ENCODE assay signal across 8 mouse cellular contexts in genomic region chr2:34638955-34639650, GRCm38 (mm10).
DNase-seq lines count a peak whose midpoint lies in the region; ATAC-seq and TF ChIP-seq lines count a peak whose summit lies in the region.

No protein-coding gene starts in this region.

- H3K9me3 ChIP-seq in lung, embryonic 14.5 days (ENCODE audit: low read depth, low read length), result no peaks in the 10 kb centered on the region

- H3K4me2 ChIP-seq in lung, embryonic 14.5 days, result peak overlapping the region; percentile 92

- peak; percentile 84 for DNase-seq in ES-CJ7 (ENCODE audit: low read depth, low spot score)
- DNase-seq in cerebellum, adult 11 months, result peak; percentile 77
- peak; percentile 85 for DNase-seq in forelimb bud, embryonic 11.5 days (ENCODE audit: low read depth, low spot score)
- DNase-seq in layer of hippocampus, adult 8-10 months (ENCODE audit: low spot score in 2 of 2), result peak; percentile 61 to 83
- DNase-seq in lung, embryonic 14.5 days, result peak; percentile 95
- peak; percentile 60 to 69 for DNase-seq in thymus, adult 18-20 months

- peak overlapping the region; percentile 56 for H3K9ac ChIP-seq in lung, embryonic 14.5 days

- no peak for TF ChIP-seq POLR2A in olfactory bulb, adult 2 months (IDR thresholded peaks at IDR 0.05; ENCODE audit: insufficient read depth, low read depth, low read length)

- 18% methylated on average over 37 of the region's 37 CpGs for WGBS in lung, embryonic 14.5 days
- WGBS in olfactory bulb, adult 2 months, result 12% methylated on average over 37 of the region's 37 CpGs

- H3K4me3 ChIP-seq in lung, embryonic 14.5 days (ENCODE audit: low read depth, low read length), result peak overlapping the region; percentile 38
- peak overlapping the region; percentile 31 for H3K4me3 ChIP-seq in olfactory bulb, adult 2 months (ENCODE audit: insufficient read depth, low read depth, low read length)

- TF ChIP-seq CTCF in lung, embryonic 14.5 days (IDR thresholded peaks at IDR 0.05; ENCODE audit: low read depth), result peak; percentile 92
- peak; percentile 69 for TF ChIP-seq CTCF in olfactory bulb, adult 2 months (IDR thresholded peaks at IDR 0.05; ENCODE audit: insufficient read depth, low read depth, low read length)

- no peaks in the 10 kb centered on the region for H3K4me1 ChIP-seq in lung, embryonic 14.5 days (ENCODE audit: insufficient read depth)
- 0 out of 2 replicates have a peak, but pooled peaks cover 3% of the 10 kb centered on the region for H3K4me1 ChIP-seq in olfactory bulb, adult 2 months (ENCODE audit: control insufficient read depth, insufficient read depth, low read length)

- no peaks in the 10 kb centered on the region for H3K36me3 ChIP-seq in lung, embryonic 14.5 days (ENCODE audit: insufficient read depth)

- H3K27ac ChIP-seq in lung, embryonic 14.5 days (ENCODE audit: low read depth), result no peak overlapping the region
- H3K27ac ChIP-seq in olfactory bulb, adult 2 months (ENCODE audit: insufficient read depth, low read depth, low read length), result no peak overlapping the region

- H3K27me3 ChIP-seq in lung, embryonic 14.5 days (ENCODE audit: insufficient read depth, low read length), result no peaks in the 10 kb centered on the region

- ATAC-seq in hematopoietic stem cell, adult 5-6 weeks (replicated peaks in 1 of 2; ENCODE audit: insufficient read depth in 1 of 2, low FRiP score in 2 of 2, low TSS enrichment in 1 of 2, low read depth in 1 of 2, poor library complexity in 2 of 2, severe bottlenecking in 2 of 2), result peak; percentile 76 to 81
- ATAC-seq in lung, embryonic 14.5 days (ENCODE audit: insufficient read depth), result peak; percentile 83
